Mouse (Mus musculus): ENCODE data around the gene Hsd17b2.

Gene Hsd17b2

GRCm38 (mm10) chr8:117701859-117702258 is at the start of gene Hsd17b2:
TSS of gene Hsd17b2 (plus strand) at chr8:117701904.
- no peak for DNase-seq (ENCODE audit: low read depth, low spot score)

- no peak for DNase-seq (ENCODE audit: low read depth, low spot score)
These were observed 49.4 kb upstream of the Hsd17b2 start for GRCm38 (mm10) chr8:117652318-117652717.

- DNase-seq (ENCODE audit: low read depth, low spot score), result no peak
These were observed 42.7 kb upstream of the Hsd17b2 start for GRCm38 (mm10) chr8:117658990-117659389.

- DNase-seq (ENCODE audit: low read depth, low spot score), result no peak
These were observed 41.2 kb upstream of the Hsd17b2 start for GRCm38 (mm10) chr8:117660358-117661031.

- no peak for DNase-seq (ENCODE audit: low read depth, low spot score)
These were observed 34.2 kb upstream of the Hsd17b2 start for GRCm38 (mm10) chr8:117667349-117668124.

GRCm38 (mm10) chr8:117670461-117670860 is 31.2 kb upstream of the Hsd17b2 start:
- DNase-seq (ENCODE audit: low read depth, low spot score), result no peak

GRCm38 (mm10) chr8:117672558-117672957 is 29.1 kb upstream of the Hsd17b2 start:
- no peak for DNase-seq (ENCODE audit: low read depth, low spot score)

GRCm38 (mm10) chr8:117673430-117673830 is 28.3 kb upstream of the Hsd17b2 start, which contains the start of gene Sdr42e1:
TSS of gene Sdr42e1 (minus strand) at chr8:117673689.
- DNase-seq (ENCODE audit: low read depth, low spot score), result no peak

- DNase-seq (ENCODE audit: low read depth, low spot score), result no peak
These were observed 26.5 kb upstream of the Hsd17b2 start for GRCm38 (mm10) chr8:117675171-117675570.

- no peak for DNase-seq (ENCODE audit: low read depth, low spot score)
These were observed 25.2 kb upstream of the Hsd17b2 start for GRCm38 (mm10) chr8:117676460-117676859.

- no peak for DNase-seq (ENCODE audit: low read depth, low spot score)
These were observed 24.7 kb upstream of the Hsd17b2 start for GRCm38 (mm10) chr8:117677011-117677410.

- DNase-seq (ENCODE audit: low read depth, low spot score), result no peak
These were observed 23.1 kb upstream of the Hsd17b2 start for GRCm38 (mm10) chr8:117678650-117679049.

GRCm38 (mm10) chr8:117683925-117684472 is 17.7 kb upstream of the Hsd17b2 start:
- DNase-seq (ENCODE audit: low read depth, low spot score), result no peak

GRCm38 (mm10) chr8:117684504-117684903 is 17.2 kb upstream of the Hsd17b2 start:
- DNase-seq (ENCODE audit: low read depth, low spot score), result no peak

- DNase-seq (ENCODE audit: low read depth, low spot score), result peak; percentile 14
These were observed 13.8 kb upstream of the Hsd17b2 start for GRCm38 (mm10) chr8:117687890-117688289.

GRCm38 (mm10) chr8:117692131-117692530 is 9.6 kb upstream of the Hsd17b2 start:
- DNase-seq (ENCODE audit: low read depth, low spot score), result no peak

- DNase-seq (ENCODE audit: low read depth, low spot score), result no peak
These were observed 6.1 kb upstream of the Hsd17b2 start for GRCm38 (mm10) chr8:117695636-117696035.

- DNase-seq (ENCODE audit: low read depth, low spot score), result no peak
These were observed 4.5 kb upstream of the Hsd17b2 start for GRCm38 (mm10) chr8:117697248-117697647.

GRCm38 (mm10) chr8:117700699-117701098 is 1.0 kb upstream of the Hsd17b2 start:
- no peak for DNase-seq (ENCODE audit: low read depth, low spot score)

- no peak for DNase-seq (ENCODE audit: low read depth, low spot score)
These were observed 458 bp upstream of the Hsd17b2 start for GRCm38 (mm10) chr8:117701246-117701645.

- DNase-seq (ENCODE audit: low read depth, low spot score), result no peak
These were observed 997 bp downstream of the Hsd17b2 start for GRCm38 (mm10) chr8:117702701-117703100.

- peak; percentile 6 for DNase-seq (ENCODE audit: low read depth, low spot score)
These were observed 4.4 kb downstream of the Hsd17b2 start for GRCm38 (mm10) chr8:117706141-117706540.

- no peak for DNase-seq (ENCODE audit: low read depth, low spot score)
These were observed 10.5 kb downstream of the Hsd17b2 start for GRCm38 (mm10) chr8:117712226-117712625.

Data from 3T3-L1 (cell line).